Mouse (Mus musculus): ENCODE results near the gene Nat10.

The Nat10 gene

GRCm38 (mm10) chr2:103746096-103746495 lies 15.0 kb downstream of the Nat10 start:
- DNase-seq (ENCODE audit: low read depth, low spot score): no peak

GRCm38 (mm10) chr2:103745481-103745880 lies 15.6 kb downstream of the Nat10 start:
- DNase-seq (ENCODE audit: low read depth, low spot score): no peak

GRCm38 (mm10) chr2:103743988-103744387 lies 17.1 kb downstream of the Nat10 start:
- DNase-seq (ENCODE audit: low read depth, low spot score): peak; percentile 70

- DNase-seq (ENCODE audit: low read depth, low spot score): no peak
These were observed 17.5 kb downstream of the Nat10 start for GRCm38 (mm10) chr2:103743536-103743935.

GRCm38 (mm10) chr2:103742821-103743220 lies 18.2 kb downstream of the Nat10 start:
- no peak for DNase-seq (ENCODE audit: low read depth, low spot score)

GRCm38 (mm10) chr2:103731423-103731822 lies 29.6 kb downstream of the Nat10 start:
- DNase-seq (ENCODE audit: low read depth, low spot score): no peak

GRCm38 (mm10) chr2:103730999-103731398 lies 30.1 kb downstream of the Nat10 start:
- no peak for DNase-seq (ENCODE audit: low read depth, low spot score)

GRCm38 (mm10) chr2:103728027-103728540 lies 33.0 kb downstream of the Nat10 start:
- no peak for DNase-seq (ENCODE audit: low read depth, low spot score)

- no peak for DNase-seq (ENCODE audit: low read depth, low spot score)
These were observed 36.5 kb downstream of the Nat10 start for GRCm38 (mm10) chr2:103724521-103724920.

- no peak for DNase-seq (ENCODE audit: low read depth, low spot score)
These were observed 41.8 kb downstream of the Nat10 start for GRCm38 (mm10) chr2:103719292-103719646.

GRCm38 (mm10) chr2:103718594-103719291 lies 42.3 kb downstream of the Nat10 start:
- peak; percentile 80 for DNase-seq (ENCODE audit: low read depth, low spot score)

GRCm38 (mm10) chr2:103714412-103714811 lies 46.7 kb downstream of the Nat10 start:
- no peak for DNase-seq (ENCODE audit: low read depth, low spot score)

- DNase-seq (ENCODE audit: low read depth, low spot score): no peak
These were observed 47.2 kb downstream of the Nat10 start for GRCm38 (mm10) chr2:103713831-103714230.

GRCm38 (mm10) chr2:103710849-103711248 lies 50.2 kb downstream of the Nat10 start:
- DNase-seq (ENCODE audit: low read depth, low spot score): no peak

- no peak for DNase-seq (ENCODE audit: low read depth, low spot score)
These were observed 53.9 kb downstream of the Nat10 start for GRCm38 (mm10) chr2:103707056-103707776.

GRCm38 (mm10) chr2:103706226-103706625 lies 54.8 kb downstream of the Nat10 start:
- no peak for DNase-seq (ENCODE audit: low read depth, low spot score)

GRCm38 (mm10) chr2:103705826-103706225 lies 55.2 kb downstream of the Nat10 start:
- DNase-seq (ENCODE audit: low read depth, low spot score): no peak

- no peak for DNase-seq (ENCODE audit: low read depth, low spot score)
These were observed 57.2 kb downstream of the Nat10 start for GRCm38 (mm10) chr2:103703865-103704264.

GRCm38 (mm10) chr2:103703336-103703735 lies 57.7 kb downstream of the Nat10 start:
- DNase-seq (ENCODE audit: low read depth, low spot score): no peak

- DNase-seq (ENCODE audit: low read depth, low spot score): peak; percentile 42
These were observed 60.6 kb downstream of the Nat10 start for GRCm38 (mm10) chr2:103700514-103700913.

GRCm38 (mm10) chr2:103696177-103696576 lies 64.9 kb downstream of the Nat10 start:
- DNase-seq (ENCODE audit: low read depth, low spot score): no peak

GRCm38 (mm10) chr2:103694777-103695563 lies 66.1 kb downstream of the Nat10 start:
- DNase-seq (ENCODE audit: low read depth, low spot score): peak; percentile 19
